Mouse (Mus musculus) kidney, postnatal 0 days (tissue): Measurements from ENCODE around the gene Dram1. TPM values are rescaled to one million over a fixed set of nuclear protein-coding genes. Genes with fewer than 3 reads are reported as not detected.

Source experiments
- ATAC-seq: fragments of 200-750 bp; cut with Nextera tagmentation; replicated peaks from 2 replicates; pipeline ENCODE4 v1.8.0; 2017; ENCODE audit warnings: low read depth, moderate number of reproducible peaks, moderate TSS enrichment, moderate library complexity; ENCODE audit not compliant: low FRiP score
- DNase-seq: peaks from one replicate; pipeline ENCODE4 v3.0.0-alpha.2; 2016; ENCODE audit warnings: low spot score
- H3K27ac ChIP-seq: fragments of 300-500 bp; sonication (generic); 2 replicates; pipeline ENCODE4 v1.5.1; 2014; ENCODE audit warnings: mild to moderate bottlenecking
- H3K27me3 ChIP-seq: fragments of 300-500 bp; sonication (generic); 2 replicates; pipeline ENCODE4 v1.6.1; 2014; ENCODE audit warnings: low read length, mixed read lengths; ENCODE audit not compliant: insufficient read depth
- H3K36me3 ChIP-seq: fragments of 300-500 bp; sonication (generic); 2 replicates; pipeline ENCODE4 v1.6.1; 2014; ENCODE audit warnings: low read length, mixed read lengths; ENCODE audit not compliant: insufficient read depth
- H3K4me1 ChIP-seq: fragments of 300-500 bp; sonication (generic); replicated peaks from 2 replicates; pipeline ENCODE4 v1.6.1; 2014; ENCODE audit warnings: antibody characterized with exemption, low read length, mixed read lengths; ENCODE audit not compliant: insufficient read depth
- H3K4me2 ChIP-seq: fragments of 300-500 bp; sonication (generic); 2 replicates; pipeline ENCODE4 v1.6.1; 2014; ENCODE audit warnings: mild to moderate bottlenecking, low read length, moderate library complexity, mixed read lengths
- H3K4me3 ChIP-seq: fragments of 300-500 bp; sonication (generic); replicated peaks from 2 replicates; pipeline ENCODE4 v1.5.1; 2014; ENCODE audit warnings: low read depth, low read length
- H3K9ac ChIP-seq: fragments of 300-500 bp; sonication (generic); 2 replicates; pipeline ENCODE4 v1.6.1; 2014; ENCODE audit warnings: low read depth, low read length
- H3K9me3 ChIP-seq: fragments of 300-500 bp; sonication (generic); replicated peaks from 2 replicates; pipeline ENCODE4 v1.6.1; 2016; ENCODE audit warnings: low read length, inconsistent platforms, mixed read lengths
- CTCF ChIP-seq: IDR thresholded peaks from 2 replicates; pipeline ENCODE4 v1.5.1; 2016; ENCODE audit warnings: antibody characterized with exemption, low read depth, mild to moderate bottlenecking, moderate library complexity
- WGBS: fragments of 180-500 bp; shearing (Covaris S2); extraction: QIAGEN DNeasy Blood & Tissue Kit; methylation state at CpG from one replicate; pipeline ENCODE4 v1.1.7; 2014; 5-methylcytosine and 5-hydroxymethylcytosine counted together
- polyA plus RNA-seq: library from polyadenylated mRNA; unstranded; fragments of >200 nt; fragmentation: Nextera tagmentation; extraction: Ambion mirVana; gene quantifications from 2 replicates; pipeline ENCODE4 v1.2.1, GENCODE M21; 2015

Dram1 gene
- polyA plus RNA-seq, 1 experiment from 2014 or later = 5.9 TPM

- WGBS = 57% methylated on average over 10 of the region's 10 CpGs
- no peak overlapping the region for H3K9ac ChIP-seq
- no peak for DNase-seq
- H3K27ac ChIP-seq = no peak overlapping the region
- H3K4me3 ChIP-seq = no peak overlapping the region
- H3K4me2 ChIP-seq = no peak overlapping the region
- no peaks in the 10 kb centered on the region for H3K27me3 ChIP-seq
- no peaks in the 10 kb centered on the region for H3K4me1 ChIP-seq
- H3K9me3 ChIP-seq = no peaks in the 10 kb centered on the region
- no peak for TF ChIP-seq CTCF
- no peaks in the 10 kb centered on the region for H3K36me3 ChIP-seq
- ATAC-seq = no peak
These were observed 81.9 kb downstream of the Dram1 start for GRCm38 (mm10) chr10:88296991-88297390.

DNA sequence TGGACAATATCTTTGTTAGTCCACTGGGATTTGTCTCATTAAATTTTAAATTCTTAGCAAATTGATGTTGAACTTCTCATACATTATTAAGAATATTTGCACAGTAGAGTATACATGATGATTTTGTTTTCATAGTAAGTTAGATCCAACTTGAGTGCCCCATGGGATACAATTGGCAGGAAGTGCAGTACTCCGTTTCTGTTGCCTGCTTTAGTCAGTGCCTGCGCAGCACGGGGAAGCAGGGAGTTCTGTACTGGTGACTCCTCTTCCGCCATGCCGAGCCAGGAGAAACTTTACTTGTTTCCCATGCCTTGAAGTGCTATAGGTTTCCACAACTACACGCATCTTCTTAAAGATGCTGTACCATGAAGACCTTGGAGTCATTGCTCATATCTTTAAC, 83.8 kb downstream of the Dram1 start:
- no peak for TF ChIP-seq CTCF
- DNase-seq = no peak

GRCm38 (mm10) chr10:88288061-88288460, 90.8 kb downstream of the Dram1 start:
- Histone ChIP-seq H3K9me3 (no peaks in the 10 kb centered on the region), H3K36me3 (no peaks in the 10 kb centered on the region), H3K4me2 (no peak overlapping the region), H3K4me3 (no peak overlapping the region), H3K27me3 (no peaks in the 10 kb centered on the region), H3K4me1 (no peaks in the 10 kb centered on the region), H3K27ac (no peak overlapping the region), H3K9ac (no peak overlapping the region)
- no peak for TF ChIP-seq CTCF
- ATAC-seq (no peak), DNase-seq (no peak)
- WGBS = 67% methylated on average over 10 of the region's 10 CpGs

More for the DNA sequence above, 83.8 kb downstream of the Dram1 start:
- WGBS = 77% methylated on average over 6 of the region's 6 CpGs
- H3K27ac ChIP-seq = no peak overlapping the region
- no peaks in the 10 kb centered on the region for H3K4me1 ChIP-seq
- no peaks in the 10 kb centered on the region for H3K9me3 ChIP-seq
- H3K4me2 ChIP-seq = no peak overlapping the region
- no peaks in the 10 kb centered on the region for H3K27me3 ChIP-seq
- no peak for ATAC-seq
- no peak overlapping the region for H3K9ac ChIP-seq
- no peak overlapping the region for H3K4me3 ChIP-seq
- no peaks in the 10 kb centered on the region for H3K36me3 ChIP-seq

- ATAC-seq = no peak
- Histone ChIP-seq H3K4me3 (no peak overlapping the region), H3K4me2 (no peak overlapping the region), H3K9ac (no peak overlapping the region), H3K4me1 (no peaks in the 10 kb centered on the region), H3K27me3 (no peaks in the 10 kb centered on the region), H3K9me3 (no peaks in the 10 kb centered on the region), H3K27ac (no peak overlapping the region), H3K36me3 (no peaks in the 10 kb centered on the region)
- TF ChIP-seq CTCF = no peak
- DNase-seq = no peak
- WGBS = 76% methylated on average over 8 of the region's 8 CpGs
These were observed 91.6 kb downstream of the Dram1 start for GRCm38 (mm10) chr10:88287261-88287660.

- no peak overlapping the region for H3K4me3 ChIP-seq
- no peak overlapping the region for H3K27ac ChIP-seq
- DNase-seq (peak; percentile 35), ATAC-seq (no peak)
- H3K9me3 ChIP-seq = no peaks in the 10 kb centered on the region
- no peaks in the 10 kb centered on the region for H3K36me3 ChIP-seq
- H3K9ac ChIP-seq = no peak overlapping the region
- TF ChIP-seq CTCF = no peak
- H3K4me1 ChIP-seq = no peaks in the 10 kb centered on the region
- no peaks in the 10 kb centered on the region for H3K27me3 ChIP-seq
- H3K4me2 ChIP-seq = no peak overlapping the region
- 66% methylated on average over 4 of the region's 4 CpGs for WGBS
These were observed 94.4 kb downstream of the Dram1 start for GRCm38 (mm10) chr10:88284343-88284990.

- Histone ChIP-seq H3K27me3 (no peaks in the 10 kb centered on the region), H3K9me3 (no peaks in the 10 kb centered on the region), H3K4me2 (no peak overlapping the region), H3K4me1 (no peaks in the 10 kb centered on the region), H3K9ac (no peak overlapping the region), H3K36me3 (no peaks in the 10 kb centered on the region), H3K27ac (no peak overlapping the region), H3K4me3 (no peak overlapping the region)
- DNase-seq (no peak), ATAC-seq (no peak)
- TF ChIP-seq CTCF = no peak
- 87% methylated on average over 3 of the region's 3 CpGs for WGBS
These were observed 97.2 kb downstream of the Dram1 start for GRCm38 (mm10) chr10:88281699-88282098.

- H3K27me3 ChIP-seq = no peaks in the 10 kb centered on the region
- no peak for ATAC-seq
- H3K4me3 ChIP-seq = no peak overlapping the region
- no peaks in the 10 kb centered on the region for H3K9me3 ChIP-seq
- H3K9ac ChIP-seq = no peak overlapping the region
- DNase-seq = no peak
- WGBS = 88% methylated on average over 5 of the region's 5 CpGs
- no peak overlapping the region for H3K4me2 ChIP-seq
- no peaks in the 10 kb centered on the region for H3K4me1 ChIP-seq
- H3K36me3 ChIP-seq = no peaks in the 10 kb centered on the region
- TF ChIP-seq CTCF = no peak
- H3K27ac ChIP-seq = no peak overlapping the region
These were observed 104.8 kb downstream of the Dram1 start for GRCm38 (mm10) chr10:88274045-88274444.

Other genes starting within 250 kb of the Dram1 start
- gene Parpbp, start 232.1 kb downstream of the Dram1 start, polyA plus RNA-seq = 4.4 and 6.7 TPM in 2 replicates
- gene Nup37, start 232.1 kb downstream of the Dram1 start, polyA plus RNA-seq = 63.6 and 66.5 TPM in 2 replicates
- gene Washc3, start 178.0 kb downstream of the Dram1 start, polyA plus RNA-seq = 87.8 and 98.4 TPM in 2 replicates
- gene Gnptab, start 52 bp upstream of the Dram1 start, polyA plus RNA-seq = 9.0 and 10.2 TPM in 2 replicates
- gene Sycp3, start 80.5 kb upstream of the Dram1 start, polyA plus RNA-seq = 0.16 TPM in 1 of 2 replicates, not detected in the other
- 246 and 283 TPM in 2 replicates for gene Chpt1, start 125.0 kb upstream of the Dram1 start, polyA plus RNA-seq
- 1.2 and 1.5 TPM in 2 replicates for gene Mybpc1, start 226.1 kb upstream of the Dram1 start, polyA plus RNA-seq